Mouse (Mus musculus): ENCODE measurements around the gene Six5. TPM values are rescaled to one million over a fixed set of nuclear protein-coding genes. Genes with fewer than 3 reads are reported as not detected.

Six5 gene
- polyA plus RNA-seq, 1 experiment from 2014 or later: 2.3 TPM

- H3K9me3 ChIP-seq: no peaks in the 10 kb centered on the region
- WGBS: 79% methylated on average over 2 of the region's 2 CpGs
- H3K4me2 ChIP-seq (replicated peaks): no peak overlapping the region
- H3K4me3 ChIP-seq: no peak overlapping the region
- no peaks in the 10 kb centered on the region for H3K4me1 ChIP-seq
- no peak overlapping the region for H3K9ac ChIP-seq (replicated peaks)
- no peak for ATAC-seq (replicated peaks)
- H3K36me3 ChIP-seq: no peaks in the 10 kb centered on the region
- H3K27ac ChIP-seq (replicated peaks): no peak overlapping the region
- H3K27me3 ChIP-seq: no peaks in the 10 kb centered on the region
Measured at GRCm38 (mm10) chr7:19104486-19104885, 10.1 kb downstream of the Six5 start.

GRCm38 (mm10) chr7:19107436-19107835 is 13.0 kb downstream of the Six5 start:
- no peaks in the 10 kb centered on the region for H3K9me3 ChIP-seq
- H3K4me3 ChIP-seq: no peak overlapping the region
- no peak overlapping the region for H3K27ac ChIP-seq (replicated peaks)
- no peak overlapping the region for H3K4me2 ChIP-seq (replicated peaks)
- no peaks in the 10 kb centered on the region for H3K36me3 ChIP-seq
- no peak for ATAC-seq (replicated peaks)
- WGBS: 66% methylated on average over 3 of the region's 3 CpGs
- H3K27me3 ChIP-seq: no peaks in the 10 kb centered on the region
- H3K4me1 ChIP-seq: no peaks in the 10 kb centered on the region
- H3K9ac ChIP-seq (replicated peaks): no peak overlapping the region

GRCm38 (mm10) chr7:19109565-19109964 is 15.2 kb downstream of the Six5 start:
- ATAC-seq (replicated peaks): no peak
- H3K9ac ChIP-seq (replicated peaks): no peak overlapping the region
- H3K27ac ChIP-seq (replicated peaks): no peak overlapping the region
- H3K9me3 ChIP-seq: no peaks in the 10 kb centered on the region
- no peaks in the 10 kb centered on the region for H3K4me1 ChIP-seq
- H3K4me3 ChIP-seq: no peak overlapping the region
- H3K4me2 ChIP-seq (replicated peaks): no peak overlapping the region
- 82% methylated on average over 1 of the region's 1 CpGs for WGBS
- no peaks in the 10 kb centered on the region for H3K27me3 ChIP-seq
- no peaks in the 10 kb centered on the region for H3K36me3 ChIP-seq

- Histone ChIP-seq H3K36me3 (no peaks in the 10 kb centered on the region), H3K27me3 (no peaks in the 10 kb centered on the region), H3K27ac (replicated peaks) (0 out of 2 replicates have a peak within 1 kb of the TSS, but pooled peaks have one; percentile 6), H3K4me3 (peak within 1 kb of the TSS; percentile 35), H3K4me1 (peaks cover 26% of the 10 kb centered on the region), H3K9ac (replicated peaks) (no peak within 1 kb of the TSS), H3K9me3 (no peaks in the 10 kb centered on the region), H3K4me2 (replicated peaks) (peak within 1 kb of the TSS; percentile 46)
- peak; percentile 17; the same call in 1 of the 2 replicates for ATAC-seq (replicated peaks)
- WGBS: 21% methylated on average over 64 of the region's 64 CpGs
Measured at GRCm38 (mm10) chr7:19118028-19118771, 23.8 kb downstream of the Six5 start, which contains the start of gene Gm4969. TSS of gene Gm4969 (minus strand) at chr7:19118368.

- Histone ChIP-seq H3K9me3 (no peaks in the 10 kb centered on the region), H3K9ac (replicated peaks) (no peak overlapping the region), H3K4me1 (peaks cover 26% of the 10 kb centered on the region), H3K27me3 (no peaks in the 10 kb centered on the region), H3K27ac (replicated peaks) (0 out of 2 replicates have a peak overlapping the region, but pooled peaks have one; percentile 6), H3K4me3 (peak overlapping the region; percentile 87; the same call in 1 of the 2 replicates), H3K4me2 (replicated peaks) (peak overlapping the region; percentile 15; the same call in 1 of the 2 replicates), H3K36me3 (no peaks in the 10 kb centered on the region)
- 88% methylated on average over 8 of the region's 8 CpGs for WGBS
- ATAC-seq (replicated peaks): peak; percentile 41
Measured at GRCm38 (mm10) chr7:19119083-19119482, 24.7 kb downstream of the Six5 start.

GRCm38 (mm10) chr7:19119631-19120429 is 25.4 kb downstream of the Six5 start, which contains the start of gene Fbxo46:
TSS of gene Fbxo46 (plus strand) at chr7:19119859.
- Histone ChIP-seq H3K27ac (replicated peaks) (peak within 1 kb of the TSS; percentile 80), H3K9ac (replicated peaks) (peak within 1 kb of the TSS; percentile 84), H3K4me2 (replicated peaks) (peak within 1 kb of the TSS; percentile 74), H3K4me3 (peak within 1 kb of the TSS; percentile 87), H3K9me3 (no peaks in the 10 kb centered on the region), H3K27me3 (no peaks in the 10 kb centered on the region), H3K36me3 (no peaks in the 10 kb centered on the region), H3K4me1 (peaks cover 26% of the 10 kb centered on the region)
- 3% methylated on average over 34 of the region's 34 CpGs for WGBS
- ATAC-seq (replicated peaks): peak; percentile 97

GRCm38 (mm10) chr7:19121686-19122085 is 27.3 kb downstream of the Six5 start:
- Histone ChIP-seq H3K4me2 (replicated peaks) (no peak overlapping the region), H3K27me3 (no peaks in the 10 kb centered on the region), H3K27ac (replicated peaks) (no peak overlapping the region), H3K4me3 (no peak overlapping the region), H3K9me3 (no peaks in the 10 kb centered on the region), H3K4me1 (peaks cover 26% of the 10 kb centered on the region), H3K9ac (replicated peaks) (no peak overlapping the region), H3K36me3 (no peaks in the 10 kb centered on the region)
- WGBS: 88% methylated on average over 4 of the region's 4 CpGs
- no peak for ATAC-seq (replicated peaks)

GRCm38 (mm10) chr7:19124713-19125112 is 30.3 kb downstream of the Six5 start:
- no peak overlapping the region for H3K4me2 ChIP-seq (replicated peaks)
- H3K9me3 ChIP-seq: no peaks in the 10 kb centered on the region
- H3K27ac ChIP-seq (replicated peaks): no peak overlapping the region
- H3K4me3 ChIP-seq: no peak overlapping the region
- ATAC-seq (replicated peaks): no peak
- no peaks in the 10 kb centered on the region for H3K27me3 ChIP-seq
- 92% methylated on average over 6 of the region's 6 CpGs for WGBS
- H3K36me3 ChIP-seq: no peaks in the 10 kb centered on the region
- peaks cover 18% of the 10 kb centered on the region for H3K4me1 ChIP-seq
- H3K9ac ChIP-seq (replicated peaks): no peak overlapping the region

- Histone ChIP-seq H3K27me3 (no peaks in the 10 kb centered on the region), H3K4me3 (no peak overlapping the region), H3K9ac (replicated peaks) (no peak overlapping the region), H3K4me1 (peaks cover 12% of the 10 kb centered on the region), H3K4me2 (replicated peaks) (no peak overlapping the region), H3K9me3 (no peaks in the 10 kb centered on the region), H3K36me3 (no peaks in the 10 kb centered on the region), H3K27ac (replicated peaks) (no peak overlapping the region)
- 88% methylated on average over 5 of the region's 5 CpGs for WGBS
- ATAC-seq (replicated peaks): no peak
Measured at GRCm38 (mm10) chr7:19127744-19128143, 33.4 kb downstream of the Six5 start.

GRCm38 (mm10) chr7:19129396-19129795 is 35.0 kb downstream of the Six5 start:
- H3K4me1 ChIP-seq: peaks cover 12% of the 10 kb centered on the region
- WGBS: 90% methylated on average over 5 of the region's 5 CpGs
- no peaks in the 10 kb centered on the region for H3K9me3 ChIP-seq
- H3K9ac ChIP-seq (replicated peaks): no peak overlapping the region
- no peaks in the 10 kb centered on the region for H3K27me3 ChIP-seq
- no peak overlapping the region for H3K4me3 ChIP-seq
- H3K27ac ChIP-seq (replicated peaks): no peak overlapping the region
- H3K4me2 ChIP-seq (replicated peaks): no peak overlapping the region
- no peaks in the 10 kb centered on the region for H3K36me3 ChIP-seq
- ATAC-seq (replicated peaks): no peak

GRCm38 (mm10) chr7:19130657-19131056 is 36.3 kb downstream of the Six5 start:
- Histone ChIP-seq H3K4me1 (peaks cover 12% of the 10 kb centered on the region), H3K36me3 (peaks cover 4% of the 10 kb centered on the region), H3K27ac (replicated peaks) (peak overlapping the region; percentile 88), H3K4me3 (peak overlapping the region; percentile 45), H3K4me2 (replicated peaks) (peak overlapping the region; percentile 66), H3K27me3 (no peaks in the 10 kb centered on the region), H3K9ac (replicated peaks) (no peak overlapping the region; the same call in 1 of the 2 replicates), H3K9me3 (no peaks in the 10 kb centered on the region)
- no peak for ATAC-seq (replicated peaks)
- 33% methylated on average over 4 of the region's 4 CpGs for WGBS

- under 1% methylated on average over 39 of the region's 39 CpGs for WGBS
- Histone ChIP-seq H3K36me3 (peaks cover 11% of the 10 kb centered on the region), H3K9ac (replicated peaks) (peak overlapping the region; percentile 34), H3K4me3 (peak overlapping the region; percentile 45), H3K27me3 (no peaks in the 10 kb centered on the region), H3K4me1 (peaks cover 12% of the 10 kb centered on the region), H3K9me3 (no peaks in the 10 kb centered on the region), H3K27ac (replicated peaks) (peak overlapping the region; percentile 88), H3K4me2 (replicated peaks) (peak overlapping the region; percentile 66)
- peak; percentile 99 for ATAC-seq (replicated peaks)
Measured at GRCm38 (mm10) chr7:19131324-19131848, 37.0 kb downstream of the Six5 start.
